Mouse (Mus musculus): Measurements from ENCODE around the gene Ehmt2. TPM values are rescaled to one million over a fixed set of nuclear protein-coding genes. Genes with fewer than 3 reads are reported as not detected.

Gene Ehmt2
- 10 to 100 TPM; 28.0 to 29.6 TPM for total RNA-seq (2021)
- long read RNA-seq, experiment 1, full-length matches to known transcripts = 8 of 18 reads
- long read RNA-seq, experiment 1, partial matches to known transcripts = 6 of 18 reads
- long read RNA-seq, experiment 1, other reads (novel, unspliced or antisense) = 4 of 18 reads
- long read RNA-seq, experiment 2, full-length matches to known transcripts = 10 of 25 reads
- long read RNA-seq, experiment 2, partial matches to known transcripts = 9 of 25 reads
- long read RNA-seq, experiment 2, other reads (novel, unspliced or antisense) = 6 of 25 reads

- no peak for TF ChIP-seq CTCF (IDR thresholded peaks at IDR 0.05)
- peak within 1 kb of the TSS; percentile 100 for H3K27ac ChIP-seq
- peak; percentile 91 for DNase-seq
- intact Hi-C loops (cut with DNase I) = loop anchor here (5.0 kb wide), 1 partner anchor 344 kb away; the partner anchor contains the start of gene Ddx39b
- peak within 1 kb of the TSS; percentile 95 for H3K4me3 ChIP-seq
These were observed at the start of gene Ehmt2, which contains the start of gene C2 for GRCm38 (mm10) chr17:34898160-34898586. Gene Ehmt2, plus strand, starts transcription at chr17:34898469. Gene C2, minus strand, starts transcription at chr17:34898265.

DNA sequence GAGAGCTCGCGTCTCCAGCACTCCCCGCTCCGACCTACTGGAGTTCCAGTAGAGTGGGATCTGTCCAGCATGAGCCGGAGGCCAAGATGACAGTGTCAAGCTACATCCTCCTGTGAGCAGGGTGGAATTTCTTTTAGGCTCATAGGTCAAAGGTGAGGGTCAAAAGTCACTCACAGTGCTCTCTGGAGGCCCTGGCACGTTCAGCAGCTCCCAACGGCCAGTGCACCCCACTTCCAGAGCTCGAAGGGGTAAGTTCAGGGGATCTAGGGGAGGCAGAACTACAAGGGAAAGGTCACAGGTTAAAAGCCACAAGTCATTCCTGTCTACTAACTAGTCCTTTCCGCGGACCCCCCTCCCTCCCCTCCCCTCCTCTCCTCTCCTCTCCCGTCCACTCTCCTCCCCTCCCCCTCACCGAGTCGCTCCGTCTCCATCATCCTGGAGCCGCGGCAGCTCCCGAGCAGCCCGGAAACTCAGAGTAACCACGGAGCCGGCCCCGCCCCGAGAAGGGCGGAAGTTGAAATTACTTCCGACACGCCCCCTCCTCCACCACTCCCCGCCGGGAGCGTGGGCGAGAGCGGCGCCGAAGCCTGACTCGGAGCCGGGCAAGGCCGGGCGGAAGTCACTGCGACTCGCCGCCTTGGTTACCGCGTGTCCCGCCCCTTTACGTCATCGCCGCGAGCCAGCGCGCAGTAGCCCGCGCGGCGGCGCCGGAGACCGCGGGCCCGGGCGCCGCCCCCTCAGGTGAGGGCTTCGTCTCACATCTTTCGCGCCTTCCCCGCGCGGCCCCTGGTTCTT is 48.4 kb upstream of the Ehmt2 start, which contains the start of the genes Skiv2l and Nelfe:
TSS of gene Skiv2l (minus strand) at position 489 of the 795 bp plus-strand sequence.
TSS of gene Nelfe (plus strand) at position 670 of the 795 bp plus-strand sequence.
- TF ChIP-seq CTCF (IDR thresholded peaks at IDR 0.05) = peak; percentile 39
- DNase-seq = peak; percentile 99
- peak within 1 kb of the TSS; percentile 85 for H3K4me3 ChIP-seq
- H3K27ac ChIP-seq = peak within 1 kb of the TSS; percentile 89
- intact Hi-C loops (cut with DNase I) = loop anchor here (2.0 kb wide), 1 partner anchor 45 kb away; no protein-coding TSS in a partner anchor

GRCm38 (mm10) chr17:34850517-34851125 is 47.6 kb upstream of the Ehmt2 start:
- Histone ChIP-seq H3K27ac (peak overlapping the region; percentile 87), H3K4me3 (peak overlapping the region; percentile 85)
- no peak for DNase-seq
- TF ChIP-seq CTCF (IDR thresholded peaks at IDR 0.05) = no peak
- intact Hi-C loops (cut with DNase I) = loop anchor here (2.0 kb wide), 1 partner anchor 44 kb away; no protein-coding TSS in a partner anchor

DNA sequence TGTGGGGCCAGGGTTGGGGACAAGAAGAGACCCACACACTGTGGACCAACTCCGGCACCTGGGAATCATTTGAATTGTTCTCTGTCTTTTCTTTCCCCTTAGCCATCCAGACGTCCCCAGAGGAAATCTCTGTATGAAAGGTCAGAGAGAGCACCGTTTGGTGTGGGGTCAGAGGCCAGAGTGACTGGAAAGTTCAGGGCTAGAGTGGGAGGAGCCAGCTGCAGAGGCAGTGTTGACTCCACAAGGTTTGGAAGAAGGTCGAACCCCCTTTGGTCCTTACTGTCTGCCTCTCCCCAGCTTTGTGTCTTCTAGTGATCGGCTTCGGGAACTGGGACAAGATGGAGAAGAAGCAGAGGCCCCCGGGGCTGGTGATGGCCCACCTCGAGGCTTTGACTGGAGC is 44.8 kb upstream of the Ehmt2 start:
- intact Hi-C loops (cut with DNase I) = no loop called here
- no peak for TF ChIP-seq CTCF (IDR thresholded peaks at IDR 0.05)
- DNase-seq = no peak
- Histone ChIP-seq H3K27ac (no peak overlapping the region), H3K4me3 (no peak overlapping the region)

DNA sequence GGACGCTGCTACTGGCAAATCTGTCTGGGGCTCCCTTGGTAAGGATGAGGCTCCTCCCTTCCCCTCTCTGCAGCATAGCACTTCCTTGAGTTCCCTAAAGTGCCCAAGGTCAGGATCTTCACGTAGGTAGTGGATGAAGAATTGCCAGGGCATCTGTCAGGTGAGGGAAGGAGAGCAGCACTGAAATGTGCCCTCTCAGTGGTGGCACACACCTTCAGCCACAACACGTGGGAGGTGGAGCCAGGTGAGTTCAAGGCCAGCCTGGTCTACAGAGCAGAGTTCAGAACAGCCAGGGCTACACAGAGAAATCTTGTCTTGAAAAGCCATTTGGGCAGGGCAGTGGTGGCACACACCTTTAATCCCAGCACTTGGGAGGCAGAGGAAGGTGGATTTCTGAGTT is 43.5 kb upstream of the Ehmt2 start:
- Histone ChIP-seq H3K4me3 (no peak overlapping the region), H3K27ac (no peak overlapping the region)
- intact Hi-C loops (cut with DNase I) = loop anchor here (1.0 to 2.0 kb wide), 2 partner anchors 58 to 130 kb away; no protein-coding TSS in a partner anchor
- no peak for TF ChIP-seq CTCF (IDR thresholded peaks at IDR 0.05)
- DNase-seq = no peak

DNA sequence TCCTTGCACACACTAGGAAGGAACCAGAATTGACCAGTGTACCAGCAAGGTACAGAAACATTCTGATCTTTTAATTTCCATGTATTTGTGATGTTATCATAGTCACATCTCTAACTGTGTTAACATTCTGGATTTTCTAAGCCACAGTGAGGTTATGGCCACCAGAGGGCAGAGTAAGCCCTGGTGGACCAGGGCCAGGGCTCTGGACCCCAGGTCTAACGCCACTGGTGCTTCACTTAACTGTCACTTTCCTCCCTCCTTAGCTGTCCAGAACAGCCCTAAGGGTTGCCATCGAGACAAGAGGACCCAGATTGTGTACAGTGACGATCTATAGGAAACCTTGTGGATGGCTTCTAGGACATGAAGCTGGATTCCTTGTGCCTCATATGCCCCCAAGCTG is 42.4 kb upstream of the Ehmt2 start:
- intact Hi-C loops (cut with DNase I) = loop anchor here (1.0 to 2.0 kb wide), 2 partner anchors 56 to 129 kb away; no protein-coding TSS in a partner anchor
- H3K4me3 ChIP-seq = no peak overlapping the region
- peak; percentile 62 for DNase-seq
- H3K27ac ChIP-seq = no peak overlapping the region
- TF ChIP-seq CTCF (IDR thresholded peaks at IDR 0.05) = peak; percentile 90

GRCm38 (mm10) chr17:34858670-34859069 is 39.6 kb upstream of the Ehmt2 start:
- intact Hi-C loops (cut with DNase I) = no loop called here
- no peak for DNase-seq
- no peak for TF ChIP-seq CTCF (IDR thresholded peaks at IDR 0.05)
- no peak overlapping the region for H3K27ac ChIP-seq
- H3K4me3 ChIP-seq = no peak overlapping the region

- no peak for TF ChIP-seq CTCF (IDR thresholded peaks at IDR 0.05)
These were observed 37.8 kb upstream of the Ehmt2 start for GRCm38 (mm10) chr17:34860514-34860913.

DNA sequence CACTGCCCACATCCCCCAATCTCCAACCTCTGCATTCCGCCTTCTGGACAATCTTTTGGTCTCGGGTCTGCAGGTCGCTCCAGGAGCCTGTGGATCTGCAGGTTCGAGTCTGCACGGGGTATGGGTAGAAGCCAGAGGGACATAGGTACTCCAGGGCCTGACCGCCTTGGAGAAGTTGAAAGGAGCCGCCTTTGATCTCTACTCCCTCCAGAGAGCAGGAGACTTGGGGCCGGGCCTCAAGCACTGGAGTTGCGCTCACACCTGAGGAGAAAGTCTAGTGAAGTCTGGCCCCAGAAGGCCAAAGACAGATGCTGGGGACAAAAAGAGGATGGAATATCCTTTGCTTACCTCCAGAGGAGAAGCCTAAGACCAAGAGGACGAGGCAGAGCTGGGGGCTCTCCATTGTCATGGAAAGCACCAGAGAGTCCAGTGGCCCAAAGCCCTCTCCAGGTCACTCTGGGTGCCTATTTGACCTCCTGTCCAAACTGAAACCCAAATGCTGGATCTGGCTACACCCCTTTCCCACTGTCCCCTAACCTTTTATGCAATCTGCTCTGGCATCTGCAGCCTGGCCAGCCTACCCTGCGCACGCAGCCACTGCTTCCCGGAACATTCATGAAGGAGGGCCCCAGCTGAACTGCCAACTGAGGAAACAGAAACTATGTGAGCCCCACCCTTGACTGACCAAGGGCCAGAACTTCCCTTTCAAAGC is 36.4 kb upstream of the Ehmt2 start:
- peak; percentile 58 for DNase-seq
- TF ChIP-seq CTCF (IDR thresholded peaks at IDR 0.05) = no peak
- Histone ChIP-seq H3K27ac (0 out of 2 replicates have a peak overlapping the region, but pooled peaks have one; percentile 13), H3K4me3 (peak overlapping the region; percentile 19; the same call in 1 of the 2 replicates)
- intact Hi-C loops (cut with DNase I) = no loop called here

More at GRCm38 (mm10) chr17:34860514-34860913, 37.8 kb upstream of the Ehmt2 start:
- Histone ChIP-seq H3K4me3 (no peak overlapping the region), H3K27ac (no peak overlapping the region)
- DNase-seq = no peak
- intact Hi-C loops (cut with DNase I) = no loop called here

DNA sequence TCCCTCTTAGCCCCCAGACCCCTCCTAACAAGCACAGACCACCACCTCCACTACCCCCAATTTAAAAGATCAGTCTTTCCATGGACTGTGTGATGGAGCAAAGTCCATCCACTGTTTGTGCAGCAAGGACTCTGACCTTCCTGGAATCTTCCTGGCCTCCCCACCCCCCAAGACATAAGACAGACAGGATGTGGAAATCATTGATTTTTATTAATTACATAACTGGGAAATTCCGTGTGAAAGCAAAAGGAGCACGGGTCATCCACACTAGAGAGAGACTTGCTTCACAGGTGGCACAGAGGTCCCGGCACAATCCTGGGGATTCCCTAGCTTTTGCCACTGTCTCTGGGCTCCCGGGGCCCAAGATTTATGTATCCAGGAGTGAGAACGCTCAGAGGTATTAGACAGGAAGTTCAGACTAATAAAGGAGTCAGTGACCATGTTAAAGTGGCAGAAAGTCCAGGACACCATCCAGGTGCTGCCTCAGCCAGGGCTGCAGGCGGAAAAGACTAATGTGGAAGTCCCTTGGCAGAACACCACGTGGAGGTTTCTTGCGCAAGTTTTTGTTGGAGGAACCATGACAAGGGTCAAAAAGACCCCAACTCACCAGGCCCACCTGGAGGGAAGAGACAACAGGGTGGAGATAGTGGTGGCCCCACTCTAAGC is 35.7 kb upstream of the Ehmt2 start, which contains the start of gene Cfb:
TSS of gene Cfb (minus strand) at position 103 of the 666 bp plus-strand sequence.
- intact Hi-C loops (cut with DNase I) = no loop called here

DNA sequence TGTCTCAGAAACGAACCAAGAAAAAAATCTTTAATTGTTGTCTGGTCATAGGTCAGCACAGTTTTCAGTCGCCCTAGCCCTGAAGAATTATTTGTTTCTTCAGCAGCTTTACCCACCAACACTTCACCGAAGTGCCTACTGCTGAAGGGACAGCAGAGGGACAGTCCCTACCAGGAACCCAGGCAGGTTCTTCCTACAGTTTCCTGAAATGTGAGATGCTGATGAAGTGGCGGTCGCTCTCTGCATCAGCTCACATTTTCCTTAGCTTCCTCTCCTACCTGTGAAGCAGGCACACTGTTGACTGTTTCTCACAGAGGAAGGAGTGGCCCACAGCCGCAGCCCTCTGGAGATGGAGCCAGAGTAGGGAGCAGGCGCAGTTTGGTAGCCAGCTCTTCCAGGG is 32.3 kb upstream of the Ehmt2 start:
- intact Hi-C loops (cut with DNase I) = no loop called here
- Histone ChIP-seq H3K4me3 (no peak overlapping the region), H3K27ac (no peak overlapping the region)
- no peak for DNase-seq
- no peak for TF ChIP-seq CTCF (IDR thresholded peaks at IDR 0.05)

More for the DNA sequence above, 35.7 kb upstream of the Ehmt2 start, which contains the start of gene Cfb:
- 0 out of 2 replicates have a peak within 1 kb of the TSS, but pooled peaks have one; percentile 13 for H3K27ac ChIP-seq
- H3K4me3 ChIP-seq = peak within 1 kb of the TSS; percentile 19; the same call in 1 of the 2 replicates
- no peak for TF ChIP-seq CTCF (IDR thresholded peaks at IDR 0.05)
- DNase-seq = no peak

All from gastrocnemius, adult 2 months (tissue).